Mouse (Mus musculus): ENCODE measurements around the gene Gstm2.
A peak's percentile ranks its signal among the peaks of the same experiment; 100 is the strongest.
"Not testable (repeated sequence)": the region's sequence is repeated elsewhere in the genome, so short reads cannot be mapped to it uniquely, and the experiment has no call there.

Gstm2 gene

GRCm38 (mm10) chr3:107986041-107986562 lies at the start of gene Gstm2:
Gene Gstm2 (minus strand): TSS chr3:107986453.
- no peak for DNase-seq (ENCODE audit: low spot score)

DNA sequence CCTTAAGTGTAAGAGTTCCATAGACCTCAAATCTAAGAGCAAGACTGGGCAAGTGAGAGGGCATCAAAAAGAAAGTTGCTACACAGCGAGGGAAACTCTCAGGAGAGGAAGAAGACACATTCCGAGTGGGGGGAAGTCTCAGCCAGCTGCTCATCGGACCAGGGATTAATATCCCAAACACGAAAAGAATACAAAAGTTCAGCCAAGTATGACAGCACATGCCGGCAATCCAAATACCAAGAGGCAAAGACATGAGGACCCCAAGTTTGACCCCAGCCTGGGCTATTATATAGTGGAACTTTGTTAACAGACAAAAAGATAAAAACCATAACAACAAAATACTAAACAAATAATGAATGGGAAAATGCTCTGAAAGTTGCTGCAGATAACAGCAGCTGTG lies 46.9 kb upstream of the Gstm2 start:
- DNase-seq (ENCODE audit: low spot score) = no peak

- no peak for DNase-seq (ENCODE audit: low spot score)
Measured at GRCm38 (mm10) chr3:108032113-108032512, 45.9 kb upstream of the Gstm2 start.

DNA sequence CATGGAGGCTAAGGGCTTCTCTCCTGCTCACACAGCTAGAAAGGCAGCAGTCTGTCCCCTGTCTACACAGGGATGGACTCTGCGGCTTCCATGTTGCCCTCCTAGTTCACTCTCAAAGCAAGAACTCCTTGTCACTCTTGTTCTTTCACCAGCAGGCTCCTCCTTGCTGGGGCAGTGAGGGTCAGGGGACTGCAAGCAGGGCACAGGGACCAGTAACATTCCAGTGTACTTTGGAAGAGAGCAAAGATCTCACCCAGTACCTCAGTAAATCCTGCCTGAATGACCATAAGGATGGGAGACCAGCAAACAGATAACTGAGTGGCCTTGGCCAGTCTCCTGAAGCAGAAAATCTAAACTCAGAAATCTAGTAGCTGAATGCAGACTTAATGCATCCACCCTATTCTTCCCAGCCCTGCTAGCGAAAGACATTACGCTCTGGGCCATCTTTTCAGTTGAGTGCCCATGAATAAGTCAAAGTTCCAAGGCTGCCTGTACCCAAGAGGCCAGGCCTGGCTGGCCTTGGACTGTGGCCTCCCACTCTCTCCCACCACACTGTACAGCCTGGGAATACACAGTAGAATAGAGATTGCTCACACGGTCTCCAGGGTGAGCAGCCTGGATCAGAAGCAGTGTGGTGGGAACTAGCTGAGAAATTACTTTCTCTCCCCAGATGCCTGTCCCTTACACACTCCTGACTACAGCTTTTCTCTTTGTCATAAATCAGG lies 42.5 kb upstream of the Gstm2 start:
- DNase-seq (ENCODE audit: low spot score) = no peak

- DNase-seq (ENCODE audit: low spot score) = no peak
Measured at GRCm38 (mm10) chr3:108026597-108026996, 40.3 kb upstream of the Gstm2 start.

GRCm38 (mm10) chr3:108026049-108026448 lies 39.8 kb upstream of the Gstm2 start:
- DNase-seq (ENCODE audit: low spot score) = no peak

DNA sequence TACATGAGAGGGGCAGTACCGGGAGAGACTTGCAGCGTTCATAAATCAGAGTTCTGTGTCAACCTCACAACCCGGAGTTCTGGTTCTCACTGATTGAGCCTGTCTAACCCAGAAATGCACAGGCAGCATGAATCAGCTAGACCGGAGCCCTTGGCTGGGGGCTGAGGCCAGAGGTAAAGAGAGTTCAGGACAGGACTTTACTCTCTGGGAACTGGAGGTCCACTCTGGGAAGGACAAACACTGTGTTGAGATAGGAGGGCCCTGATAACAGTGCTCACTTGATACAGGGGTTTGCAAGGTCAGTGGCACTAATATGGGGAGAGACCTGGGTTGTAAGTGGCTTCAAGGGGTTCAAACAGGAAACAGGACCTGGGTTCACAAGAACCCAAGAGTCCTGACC lies 39.1 kb upstream of the Gstm2 start:
- DNase-seq (ENCODE audit: low spot score) = no peak

DNA sequence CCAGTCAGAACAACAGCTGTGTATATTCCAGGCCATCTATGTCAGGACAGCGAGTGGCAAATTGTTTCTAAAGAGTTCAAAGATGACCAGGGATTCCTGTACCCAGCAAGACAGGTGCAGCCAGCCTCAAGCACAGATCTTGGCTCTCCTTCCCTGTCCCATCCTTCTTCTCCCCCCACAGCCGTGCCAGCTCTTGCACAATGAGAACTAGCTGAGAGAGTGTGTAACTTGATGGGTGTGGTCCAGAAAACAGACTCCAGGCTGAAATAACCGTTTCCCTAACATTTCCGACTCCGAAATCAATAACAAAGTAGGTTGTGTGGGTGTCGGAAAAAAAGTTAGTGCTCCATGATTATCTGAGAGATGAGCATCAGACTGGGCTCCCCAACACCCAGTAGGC lies 36.4 kb upstream of the Gstm2 start:
- no peak for DNase-seq (ENCODE audit: low spot score)

DNA sequence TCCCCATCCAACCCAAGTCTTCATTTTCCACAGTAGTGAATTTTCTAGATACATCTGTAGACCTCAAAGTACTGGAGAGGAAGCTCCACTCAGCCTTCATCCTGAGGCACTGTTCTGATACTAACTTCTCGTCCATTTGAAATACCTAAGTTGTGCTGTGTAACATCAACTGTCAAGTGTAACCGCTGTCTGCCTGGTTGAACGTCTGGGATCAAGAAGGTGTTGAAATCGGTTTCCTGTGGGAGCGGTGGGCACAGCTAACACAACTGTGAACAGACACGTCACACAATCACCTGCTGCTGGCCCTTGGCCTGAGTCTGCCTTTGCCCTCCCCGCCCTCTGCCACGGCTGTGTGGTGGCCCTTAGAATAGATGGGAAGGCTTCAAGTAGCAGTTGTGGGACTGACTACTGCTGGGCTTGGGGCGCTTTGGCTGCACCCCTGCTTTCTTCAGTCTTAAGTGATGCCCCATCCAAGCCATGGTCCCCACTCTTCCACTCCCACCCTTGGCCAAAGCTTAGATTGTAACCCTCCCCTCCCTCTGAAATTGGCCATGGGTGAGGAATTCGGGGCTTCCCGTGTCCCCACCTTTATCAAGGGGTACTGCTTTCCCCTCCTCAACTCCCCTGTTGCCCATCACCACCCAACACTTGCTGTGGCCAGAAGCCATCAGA lies 34.2 kb upstream of the Gstm2 start:
- not testable (repeated sequence) for DNase-seq (ENCODE audit: low spot score)

DNA sequence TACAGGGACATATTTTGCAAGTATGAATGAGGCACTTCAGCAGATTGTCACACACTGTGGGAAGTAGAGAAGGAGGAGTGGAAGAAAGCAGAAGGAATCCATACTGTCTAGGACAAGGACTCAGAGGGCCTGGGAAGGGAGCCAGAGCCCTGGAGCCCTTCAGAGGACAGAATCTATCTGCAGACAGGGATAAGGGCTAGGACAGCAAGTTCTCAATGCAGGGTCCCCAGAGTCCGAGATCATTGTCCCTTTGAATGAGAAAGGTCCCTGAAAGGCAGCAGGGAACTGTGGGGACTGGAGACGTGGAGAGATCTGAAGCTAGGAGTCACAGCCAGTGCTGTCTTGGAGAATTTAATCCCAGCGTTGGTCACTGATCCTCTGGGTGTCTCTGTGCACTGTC lies 33.0 kb upstream of the Gstm2 start:
- not testable (repeated sequence) for DNase-seq (ENCODE audit: low spot score)

GRCm38 (mm10) chr3:108018190-108018820 lies 32.1 kb upstream of the Gstm2 start:
- no peak for DNase-seq (ENCODE audit: low spot score)

- peak; percentile 39 for DNase-seq (ENCODE audit: low spot score)
Measured at GRCm38 (mm10) chr3:108017473-108018189, 31.4 kb upstream of the Gstm2 start, which contains the start of gene Gstm1. Gene Gstm1 (minus strand): TSS chr3:108017973.

GRCm38 (mm10) chr3:108016468-108016867 lies 30.2 kb upstream of the Gstm2 start:
- not testable (repeated sequence) for DNase-seq (ENCODE audit: low spot score)

GRCm38 (mm10) chr3:108014974-108015346 lies 28.7 kb upstream of the Gstm2 start:
- no peak for DNase-seq (ENCODE audit: low spot score)

DNA sequence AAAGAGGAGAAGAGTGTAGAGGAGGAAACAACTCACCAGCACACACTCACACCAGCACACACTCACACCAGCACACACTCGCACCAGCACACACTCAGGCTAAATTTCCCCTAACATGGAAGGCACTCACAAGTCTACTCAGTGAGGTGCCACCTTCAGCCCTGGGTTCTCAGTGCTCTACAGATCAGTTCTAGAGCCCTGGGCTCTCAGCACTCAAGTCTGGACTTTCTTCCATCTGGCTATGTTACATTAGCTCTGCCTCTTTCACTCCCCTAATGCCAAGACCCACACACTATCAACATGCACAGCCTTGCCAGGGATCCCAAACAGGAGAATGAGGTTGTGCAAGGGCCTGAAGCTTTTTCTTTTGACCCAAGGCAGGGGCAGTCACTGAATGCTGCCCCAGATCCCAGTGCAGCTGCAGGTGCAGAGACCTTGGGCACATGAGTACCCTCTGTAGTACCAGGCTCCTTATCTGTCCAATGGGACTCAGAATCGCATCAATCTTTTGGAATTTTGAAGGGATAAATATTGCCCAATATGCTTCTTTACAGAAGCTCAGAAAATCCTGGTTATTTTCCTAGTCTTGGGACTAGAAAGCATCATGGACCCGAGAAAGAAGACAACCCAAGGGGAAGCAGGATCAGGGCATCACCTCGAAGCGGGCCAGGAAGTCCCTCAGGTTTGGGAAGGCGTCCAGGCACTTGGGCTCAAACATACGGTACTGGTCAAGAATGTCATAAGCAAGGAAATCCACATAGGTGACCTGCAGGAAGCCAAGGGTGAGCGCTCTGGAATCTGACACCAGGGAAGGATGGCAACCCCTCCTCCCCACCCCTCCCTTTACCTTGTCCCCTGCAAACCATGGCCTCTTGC lies 28.1 kb upstream of the Gstm2 start:
- no peak for DNase-seq (ENCODE audit: low spot score)

DNA sequence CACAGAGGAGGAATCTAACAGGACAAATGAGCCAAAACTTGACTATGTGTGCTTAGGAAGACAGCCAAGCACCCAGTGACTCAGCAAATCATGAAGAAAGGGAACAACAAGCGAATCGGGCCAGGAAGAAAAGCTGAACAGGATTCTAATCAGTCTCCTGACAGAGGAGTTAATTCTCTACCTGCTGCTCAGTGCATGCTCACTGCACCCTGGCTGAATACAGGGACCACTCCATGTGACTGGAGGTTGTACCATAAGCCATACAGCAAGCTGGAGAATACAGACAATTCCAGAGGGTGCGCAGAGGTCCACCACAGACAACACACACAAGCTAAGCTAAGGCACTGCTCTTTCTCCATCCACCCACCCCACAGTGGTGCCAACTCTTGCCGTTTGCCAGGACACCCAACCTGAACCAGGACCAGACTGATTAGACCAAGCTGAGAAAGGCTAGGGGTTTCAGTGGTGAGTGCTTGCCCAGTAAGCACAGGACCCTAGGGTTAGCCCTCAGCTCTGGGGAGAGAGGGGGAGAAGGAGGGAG lies 27.1 kb upstream of the Gstm2 start:
- DNase-seq (ENCODE audit: low spot score) = no peak

DNA sequence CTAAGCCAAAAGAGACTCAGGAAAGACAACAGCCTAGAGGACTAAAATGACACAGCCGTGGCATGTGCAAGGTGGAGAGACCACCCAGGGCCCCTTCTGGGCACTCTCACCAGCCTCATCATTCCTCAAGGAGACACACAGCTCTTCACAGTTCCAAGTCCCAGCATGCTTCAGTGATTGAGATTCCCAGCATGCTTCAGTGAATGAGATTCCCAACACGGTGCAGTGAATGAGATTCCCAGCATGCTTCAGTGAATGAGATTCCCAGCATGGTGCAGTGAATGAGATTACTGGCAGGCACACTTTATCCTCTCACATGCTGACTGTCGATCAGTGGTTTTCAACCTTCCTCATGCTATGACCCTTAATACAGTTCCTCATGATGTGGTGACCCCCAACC lies 25.3 kb upstream of the Gstm2 start:
- DNase-seq (ENCODE audit: low spot score) = no peak

- DNase-seq (ENCODE audit: low spot score) = no peak
Measured at GRCm38 (mm10) chr3:108010286-108010685, 24.0 kb upstream of the Gstm2 start.

GRCm38 (mm10) chr3:108002021-108002420 lies 15.8 kb upstream of the Gstm2 start:
- no peak for DNase-seq (ENCODE audit: low spot score)

DNA sequence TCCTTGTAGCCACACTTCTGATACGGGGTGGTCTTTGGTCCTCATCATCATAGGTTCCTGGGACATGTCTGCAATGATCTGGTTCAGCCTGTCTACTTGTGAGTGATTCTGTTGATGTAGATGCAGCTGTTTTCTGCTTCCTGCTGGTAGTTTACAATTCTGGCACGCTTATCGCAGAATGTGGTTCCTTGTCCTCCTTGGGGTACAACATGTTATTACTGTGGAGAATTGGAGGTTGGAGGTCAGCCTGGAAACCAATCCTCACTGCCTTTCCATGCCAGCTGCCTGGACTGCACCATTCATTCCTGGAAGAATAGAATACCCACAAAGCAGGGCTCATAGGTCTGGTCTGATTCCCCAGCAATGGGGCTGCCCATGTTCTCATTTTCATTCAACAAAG lies 13.2 kb upstream of the Gstm2 start:
- DNase-seq (ENCODE audit: low spot score) = no peak

DNA sequence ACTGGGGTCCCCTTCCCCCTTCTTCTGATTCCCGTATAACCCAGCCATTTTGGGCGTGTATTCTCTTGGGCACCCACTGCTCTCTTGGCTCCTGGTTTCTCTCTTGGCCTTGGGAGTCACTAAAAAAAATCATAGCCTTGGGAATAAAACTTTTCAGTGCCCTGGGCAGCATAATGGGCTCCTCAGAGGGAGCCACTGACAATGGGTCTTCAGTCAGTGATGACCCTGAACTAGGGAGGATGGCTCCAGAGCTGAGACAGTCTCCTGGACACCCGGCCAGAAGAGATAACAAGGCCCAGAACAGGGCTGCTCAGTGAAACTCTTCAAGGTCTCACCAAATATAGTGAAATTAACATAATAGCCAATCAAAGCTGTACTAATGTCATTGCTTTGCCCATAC lies 12.3 kb upstream of the Gstm2 start:
- no peak for DNase-seq (ENCODE audit: low spot score)

Measured in spleen, adult 12 weeks (tissue).